Mouse (Mus musculus) ES-E14 (cell line): ENCODE measurements at regions not wholly inside any gene's neighbourhood (a gene's known extent, or its start where the extent isn't known, plus 50 kb on each side); places are given as distances from the start of the nearest gene placed in this dataset.

ENCODE experiments used
- CHD2 ChIP-seq: IDR thresholded peaks from 2 replicates; pipeline ENCODE4 v1.6.1; 2014; ENCODE audit warnings: mild to moderate bottlenecking, low read depth, low read length, inconsistent platforms
- HCFC1 ChIP-seq: IDR thresholded peaks from 2 replicates; pipeline ENCODE4 v1.6.1; 2012; ENCODE audit warnings: low read length, inconsistent platforms, borderline replicate concordance; ENCODE audit not compliant: insufficient read depth
- MAFK ChIP-seq: IDR thresholded peaks from 2 replicates; pipeline ENCODE4 v1.6.1; 2014; ENCODE audit warnings: mild to moderate bottlenecking, low read depth, low read length, inconsistent platforms; ENCODE audit not compliant: insufficient read depth
- ZC3H11A ChIP-seq: IDR thresholded peaks from 2 replicates; pipeline ENCODE4 v1.6.1; 2012; ENCODE audit warnings: low read depth, mild to moderate bottlenecking, inconsistent platforms, low read length, borderline replicate concordance

- TF ChIP-seq MAFK, result no peak
- TF ChIP-seq CHD2, result no peak
- TF ChIP-seq ZC3H11A, result no peak
- TF ChIP-seq HCFC1, result no peak
These were observed 173.6 kb downstream of the Mreg start for GRCm38 (mm10) chr1:72038518-72038917.
